Mouse (Mus musculus): Measurements from ENCODE around the gene Tfeb. TPM values are rescaled to one million over a fixed set of nuclear protein-coding genes. Genes with fewer than 3 reads are reported as not detected.

Tfeb gene
- total and polyA plus RNA-seq, 3 experiments = 29.1 to 49.3 (median 39.9) TPM

DNA sequence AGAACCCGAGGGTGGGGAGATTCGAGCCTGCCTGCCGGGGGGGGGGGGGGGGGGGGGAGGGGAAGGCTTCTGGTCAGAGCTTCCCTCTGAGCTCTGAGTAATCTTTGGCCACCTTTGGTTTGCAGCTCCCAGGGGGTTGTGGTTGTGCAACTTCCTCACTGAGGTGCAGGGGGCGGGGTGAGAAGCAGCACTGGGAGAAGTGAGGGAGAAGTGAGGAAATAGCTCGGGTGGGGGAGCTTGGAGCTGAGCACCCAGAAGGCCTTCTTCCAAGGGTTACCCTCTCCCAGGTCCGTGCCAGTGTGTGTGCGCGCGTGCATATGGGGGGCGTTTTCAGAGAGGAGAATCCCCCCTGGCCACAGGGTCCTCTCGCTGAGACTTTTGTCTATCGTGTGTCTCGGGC lies 17.4 kb downstream of the Tfeb start:
- Histone ChIP-seq H3K9ac (ENCODE audit: insufficient read depth, low read depth) (peak overlapping the region; percentile 47; the same call in 1 of the 2 replicates), H3K36me3 (replicated peaks in 1 of 2; ENCODE audit: control insufficient read depth in 1 of 2, insufficient read depth in 1 of 2, low read length in 1 of 2) (peaks cover 5 to 35% of the 10 kb centered on the region in 2 experiments), H3K4me3 (replicated peaks in 1 of 3; ENCODE audit: low read depth in 2 of 3, low read length in 2 of 3, poor library complexity in 1 of 3) (no peak overlapping the region), H3K9me3 (replicated peaks; ENCODE audit: low read length) (peaks cover 12% of the 10 kb centered on the region), H3K79me2 (replicated peaks; ENCODE audit: control insufficient read depth, extremely low read depth, insufficient read depth, poor library complexity, severe bottlenecking) (peaks cover 43% of the 10 kb centered on the region), H3K4me2 (ENCODE audit: insufficient read depth, low read depth, poor library complexity, severe bottlenecking) (peak overlapping the region; percentile 24), H3K27me3 (replicated peaks) (no peaks in the 10 kb centered on the region), H3K27ac (ENCODE audit: insufficient read depth, low read depth) (peak overlapping the region; percentile 74), H3K4me1 (ENCODE audit: control insufficient read depth in 1 of 2, insufficient read depth in 2 of 2) (peaks cover 41 to 86% of the 10 kb centered on the region in 2 experiments)
- in situ Hi-C loops (cut with MboI; ENCODE audit: low pct_ligation_motif_present, low pct_unique_long_range_greater_than_20kb, low sequenced_read_pairs) = no loop called here
- peak; percentile 91 for DNase-seq (ENCODE audit: extremely low read depth)
- no peak for TF ChIP-seq USF2 (conservative IDR thresholded peaks at IDR 0.05; ENCODE audit: low read depth, low read length)
- TF ChIP-seq NELFE (IDR thresholded peaks at IDR 0.05; ENCODE audit: low read depth, low read length) = no peak
- TF ChIP-seq IRF4 (IDR thresholded peaks at IDR 0.05; ENCODE audit: low read depth, low read length) = peak; percentile 84
- TF ChIP-seq SMC3 (IDR thresholded peaks at IDR 0.05; ENCODE audit: low read depth, low read length) = no peak
- no peak for TF ChIP-seq RCOR1 (conservative IDR thresholded peaks at IDR 0.05; ENCODE audit: low read depth, low read length)
- no peak for TF ChIP-seq UBTF (IDR thresholded peaks at IDR 0.05; ENCODE audit: low read depth, low read length)
- TF ChIP-seq BHLHE40 (IDR thresholded peaks at IDR 0.05; ENCODE audit: low read depth, low read length) = peak; percentile 68
- TF ChIP-seq POLR2AphosphoS2 (IDR thresholded peaks at IDR 0.05; ENCODE audit: low read depth, low read length) = no peak
- TF ChIP-seq TCF12 (IDR thresholded peaks at IDR 0.05; ENCODE audit: low read depth, low read length) = peak; percentile 89
- no peak for TF ChIP-seq NRF1 (IDR thresholded peaks at IDR 0.05; ENCODE audit: low read depth, low read length)
- TF ChIP-seq HCFC1 (IDR thresholded peaks at IDR 0.05; ENCODE audit: low read depth, low read length) = no peak
- TF ChIP-seq CHD1 (IDR thresholded peaks at IDR 0.05; ENCODE audit: low read depth, low read length) = no peak
- no peak for TF ChIP-seq USF1 (IDR thresholded peaks at IDR 0.05; ENCODE audit: low read depth, low read length)
- TF ChIP-seq MAFK (IDR thresholded peaks at IDR 0.05; ENCODE audit: insufficient replicate concordance, low read length) = 0 out of 2 replicates have a peak, but pooled peaks have one; percentile 30
- no peak for TF ChIP-seq KAT2A (IDR thresholded peaks at IDR 0.05; ENCODE audit: insufficient replicate concordance, low read length)
- TF ChIP-seq POLR2A (IDR thresholded peaks at IDR 0.05; ENCODE audit: low read depth, low read length) = 0 out of 2 replicates have a peak, but pooled peaks have one; percentile 31
- no peak for TF ChIP-seq ZKSCAN1 (IDR thresholded peaks at IDR 0.05; ENCODE audit: borderline replicate concordance, low read depth, low read length)
- no peak for TF ChIP-seq RAD21 (IDR thresholded peaks at IDR 0.05; ENCODE audit: low read depth, low read length)
- TF ChIP-seq MEF2A (IDR thresholded peaks at IDR 0.05; ENCODE audit: borderline replicate concordance, low read depth, low read length) = peak; percentile 83
- TF ChIP-seq ETS1 (conservative IDR thresholded peaks at IDR 0.05; ENCODE audit: low read depth, low read length) = peak; percentile 80
- peak; percentile 75 for TF ChIP-seq ELF1 (IDR thresholded peaks at IDR 0.05; ENCODE audit: low read depth, low read length)
- no peak for TF ChIP-seq GABPA (IDR thresholded peaks at IDR 0.05; ENCODE audit: insufficient replicate concordance, low read depth, low read length)
- TF ChIP-seq ZC3H11A (IDR thresholded peaks at IDR 0.05; ENCODE audit: low read depth, low read length) = no peak
- peak; percentile 81 for TF ChIP-seq CHD2 (IDR thresholded peaks at IDR 0.05; ENCODE audit: low read length)
- no peak for TF ChIP-seq CTCF (conservative IDR thresholded peaks at IDR 0.05 in 1 of 2, IDR thresholded peaks at IDR 0.05 in 1 of 2; ENCODE audit: low read depth in 2 of 2, low read length in 2 of 2)
- TF ChIP-seq MXI1 (IDR thresholded peaks at IDR 0.05; ENCODE audit: low read depth, low read length) = no peak
- TF ChIP-seq TBP (conservative IDR thresholded peaks at IDR 0.05; ENCODE audit: low read depth, low read length) = no peak
- TF ChIP-seq PAX5 (IDR thresholded peaks at IDR 0.05; ENCODE audit: low read length) = no peak
- TF ChIP-seq MAZ (IDR thresholded peaks at IDR 0.05; ENCODE audit: low read depth, low read length) = peak; percentile 96
- no peak for TF ChIP-seq ZNF384 (IDR thresholded peaks at IDR 0.05; ENCODE audit: low read depth, low read length)
- TF ChIP-seq EP300 (IDR thresholded peaks at IDR 0.05; ENCODE audit: low read length) = peak; percentile 81
- TF ChIP-seq JUND (conservative IDR thresholded peaks at IDR 0.05; ENCODE audit: low read depth, low read length) = no peak
- no peak for TF ChIP-seq MAX (IDR thresholded peaks at IDR 0.05; ENCODE audit: low read length)
- dilution Hi-C loops (cut with MboI; ENCODE audit: extremely low pct_ligation_motif_present, extremely low pct_unique_long_range_greater_than_20kb, low sequenced_read_pairs) = no loop called here

Measured in CH12.LX (cell line).